Mouse (Mus musculus): Measurements from ENCODE around the gene Sart1. TPM values are rescaled to one million over a fixed set of nuclear protein-coding genes. Genes with fewer than 3 reads are reported as not detected.

The Sart1 gene
- polyA plus RNA-seq, 1 experiment from 2014 or later, result 87.6 TPM

GRCm38 (mm10) chr19:5337975-5338374, 50.5 kb downstream of the Sart1 start:
- H3K4me3 ChIP-seq (replicated peaks), result no peak overlapping the region
- H3K4me1 ChIP-seq, result 0 out of 2 replicates have a peak, but pooled peaks cover 6% of the 10 kb centered on the region
- H3K9ac ChIP-seq, result no peak overlapping the region
- no peak overlapping the region for H3K4me2 ChIP-seq
- WGBS, result 24% methylated on average over 5 of the region's 5 CpGs
- no peak overlapping the region for H3K27ac ChIP-seq
- H3K9me3 ChIP-seq (replicated peaks), result no peaks in the 10 kb centered on the region
- no peaks in the 10 kb centered on the region for H3K36me3 ChIP-seq
- no peaks in the 10 kb centered on the region for H3K27me3 ChIP-seq
- ATAC-seq (replicated peaks; ENCODE audit: low FRiP score), result no peak

GRCm38 (mm10) chr19:5335441-5335840, 53.1 kb downstream of the Sart1 start, which contains the start of gene Catsper1:
Gene Catsper1, plus strand, starts transcription at chr19:5335741.
- no peak for ATAC-seq (replicated peaks; ENCODE audit: low FRiP score)
- Histone ChIP-seq H3K9me3 (replicated peaks) (no peaks in the 10 kb centered on the region), H3K4me2 (no peak within 1 kb of the TSS), H3K9ac (no peak within 1 kb of the TSS), H3K27me3 (no peaks in the 10 kb centered on the region), H3K4me3 (replicated peaks) (no peak within 1 kb of the TSS), H3K36me3 (no peaks in the 10 kb centered on the region), H3K27ac (no peak within 1 kb of the TSS), H3K4me1 (0 out of 2 replicates have a peak, but pooled peaks cover 6% of the 10 kb centered on the region)
- 91% methylated on average over 6 of the region's 6 CpGs for WGBS

GRCm38 (mm10) chr19:5334741-5335140, 53.8 kb downstream of the Sart1 start:
- H3K27me3 ChIP-seq, result no peaks in the 10 kb centered on the region
- no peak overlapping the region for H3K4me3 ChIP-seq (replicated peaks)
- H3K4me1 ChIP-seq, result 0 out of 2 replicates have a peak, but pooled peaks cover 6% of the 10 kb centered on the region
- no peak overlapping the region for H3K4me2 ChIP-seq
- ATAC-seq (replicated peaks; ENCODE audit: low FRiP score), result no peak
- no peaks in the 10 kb centered on the region for H3K9me3 ChIP-seq (replicated peaks)
- WGBS, result 73% methylated on average over 5 of the region's 5 CpGs
- H3K27ac ChIP-seq, result no peak overlapping the region
- no peak overlapping the region for H3K9ac ChIP-seq
- no peaks in the 10 kb centered on the region for H3K36me3 ChIP-seq

- Histone ChIP-seq H3K27me3 (no peaks in the 10 kb centered on the region), H3K4me2 (no peak overlapping the region), H3K9ac (no peak overlapping the region), H3K4me3 (replicated peaks) (no peak overlapping the region), H3K9me3 (replicated peaks) (no peaks in the 10 kb centered on the region), H3K27ac (peak overlapping the region; percentile 46; the same call in 1 of the 2 replicates), H3K4me1 (peaks cover 8% of the 10 kb centered on the region), H3K36me3 (no peaks in the 10 kb centered on the region)
- WGBS, result 73% methylated on average over 19 of the region's 19 CpGs
- ATAC-seq (replicated peaks; ENCODE audit: low FRiP score), result no peak
These were observed 60.5 kb downstream of the Sart1 start for GRCm38 (mm10) chr19:5327970-5328369.

Other genes with a start within 250 kb of the Sart1 start
- 23.2 and 25.0 TPM in 2 replicates for gene Pacs1, start 115.6 kb downstream of the Sart1 start, polyA plus RNA-seq (2015; fragmentation: Nextera tagmentation; extraction: Ambion mirVana)
- 351 and 362 TPM in 2 replicates for gene Sf3b2, start 93.2 kb downstream of the Sart1 start, polyA plus RNA-seq (2015; fragmentation: Nextera tagmentation; extraction: Ambion mirVana)
- 3.8 and 3.9 TPM in 2 replicates for gene Gal3st3, start 90.4 kb downstream of the Sart1 start, polyA plus RNA-seq (2015; fragmentation: Nextera tagmentation; extraction: Ambion mirVana)
- not detected in 2 replicates for gene Catsper1, start 53.0 kb downstream of the Sart1 start, polyA plus RNA-seq (2015; fragmentation: Nextera tagmentation; extraction: Ambion mirVana)
- 0.45 and 1.2 TPM in 2 replicates for gene Cst6, start 39.1 kb downstream of the Sart1 start, polyA plus RNA-seq (2015; fragmentation: Nextera tagmentation; extraction: Ambion mirVana)
- 58.4 and 59.3 TPM in 2 replicates for gene Eif1ad, start 22.0 kb downstream of the Sart1 start, polyA plus RNA-seq (2015; fragmentation: Nextera tagmentation; extraction: Ambion mirVana)
- 477 and 508 TPM in 2 replicates for gene Banf1, start 21.5 kb downstream of the Sart1 start, polyA plus RNA-seq (2015; fragmentation: Nextera tagmentation; extraction: Ambion mirVana)
- gene Tsga10ip, start 13.8 kb upstream of the Sart1 start, polyA plus RNA-seq (2015; fragmentation: Nextera tagmentation; extraction: Ambion mirVana), result 0.30 and 0.57 TPM in 2 replicates
- gene Drap1, start 36.3 kb upstream of the Sart1 start, polyA plus RNA-seq (2015; fragmentation: Nextera tagmentation; extraction: Ambion mirVana), result 248 and 250 TPM in 2 replicates
- gene AI837181, start 36.4 kb upstream of the Sart1 start, polyA plus RNA-seq (2015; fragmentation: Nextera tagmentation; extraction: Ambion mirVana), result 54.2 and 59.0 TPM in 2 replicates
- gene Fosl1, start 58.8 kb upstream of the Sart1 start, polyA plus RNA-seq (2015; fragmentation: Nextera tagmentation; extraction: Ambion mirVana), result 0.39 TPM in 1 of 2 replicates, not detected in the other
- gene Ccdc85b, start 69.2 kb upstream of the Sart1 start, polyA plus RNA-seq (2015; fragmentation: Nextera tagmentation; extraction: Ambion mirVana), result 10.1 and 11.3 TPM in 2 replicates
- gene Fibp, start 71.9 kb upstream of the Sart1 start, polyA plus RNA-seq (2015; fragmentation: Nextera tagmentation; extraction: Ambion mirVana), result 119 and 128 TPM in 2 replicates
- gene Ctsw, start 79.8 kb upstream of the Sart1 start, polyA plus RNA-seq (2015; fragmentation: Nextera tagmentation; extraction: Ambion mirVana), result 1.1 and 1.5 TPM in 2 replicates
- gene Efemp2, start 85.3 kb upstream of the Sart1 start, polyA plus RNA-seq (2015; fragmentation: Nextera tagmentation; extraction: Ambion mirVana), result 156 and 179 TPM in 2 replicates
- 37.0 and 47.4 TPM in 2 replicates for gene Mus81, start 99.7 kb upstream of the Sart1 start, polyA plus RNA-seq (2015; fragmentation: Nextera tagmentation; extraction: Ambion mirVana)
- gene Cfl1, start 101.8 kb upstream of the Sart1 start, polyA plus RNA-seq (2015; fragmentation: Nextera tagmentation; extraction: Ambion mirVana), result 2,798 and 2,930 TPM in 2 replicates
- gene 1700020D05Rik, start 115.1 kb upstream of the Sart1 start, polyA plus RNA-seq (2015; fragmentation: Nextera tagmentation; extraction: Ambion mirVana), result 0.30 and 0.32 TPM in 2 replicates
- gene Snx32, start 121.8 kb upstream of the Sart1 start, polyA plus RNA-seq (2015; fragmentation: Nextera tagmentation; extraction: Ambion mirVana), result 7.5 and 9.3 TPM in 2 replicates
- 11.3 and 12.0 TPM in 2 replicates for gene Ovol1, start 171.9 kb upstream of the Sart1 start, polyA plus RNA-seq (2015; fragmentation: Nextera tagmentation; extraction: Ambion mirVana)
- gene Ap5b1, start 179.3 kb upstream of the Sart1 start, polyA plus RNA-seq (2015; fragmentation: Nextera tagmentation; extraction: Ambion mirVana), result 9.7 and 10.8 TPM in 2 replicates
- 158 and 163 TPM in 2 replicates for gene Rnaseh2c, start 213.2 kb upstream of the Sart1 start, polyA plus RNA-seq (2015; fragmentation: Nextera tagmentation; extraction: Ambion mirVana)
- 53.5 and 58.8 TPM in 2 replicates for gene Kat5, start 221.5 kb upstream of the Sart1 start, polyA plus RNA-seq (2015; fragmentation: Nextera tagmentation; extraction: Ambion mirVana)
- 47.3 and 52.4 TPM in 2 replicates for gene Rela, start 248.8 kb upstream of the Sart1 start, polyA plus RNA-seq (2015; fragmentation: Nextera tagmentation; extraction: Ambion mirVana)